Mouse (Mus musculus) ES-Bruce4 (cell line): ENCODE results near the gene Tm2d3.

Experiments used
- CTCF ChIP-seq: IDR thresholded peaks from one replicate; pipeline ENCODE4 v1.8.1; 2011; ENCODE audit warnings: low read depth, low read length
- POLR2A ChIP-seq: IDR thresholded peaks from one replicate; pipeline ENCODE4 v1.8.1; 2011; ENCODE audit warnings: low read length; ENCODE audit not compliant: insufficient read depth

GRCm38 (mm10) chr7:65704818-65705242, 13.9 kb downstream of the Tm2d3 start:
- TF ChIP-seq CTCF (peak; percentile 97), POLR2A (no peak)
